9 mouse cellular contexts compared by ENCODE assay signal in genomic region chrX:99448852-99449554, GRCm38 (mm10). TPM values are rescaled to one million over a fixed set of nuclear protein-coding genes. Genes with fewer than 3 reads are reported as not detected.
DNase-seq lines count a peak whose midpoint lies in the region; ATAC-seq and TF ChIP-seq lines count a peak whose summit lies in the region.
"Had no signal": no experiment of that assay in that cellular context is flagged by ENCODE, and none has a peak within 500 bp of the region (broad histone marks: within the 10 kb centered on the region; RNA-seq: fewer than 3 reads in every experiment).

No protein-coding gene starts in this region.

- no peak for DNase-seq in heart, adult 2 months
- DNase-seq in embryo, embryonic 10 days (ENCODE audit: low spot score): peak; percentile 79
- no peak for DNase-seq in ovary, postnatal 14 days (ENCODE audit: low spot score)
- no peak for DNase-seq in adrenal gland, postnatal 14 days

- H3K4me3 ChIP-seq in heart, embryonic 15.5 days: 0 out of 2 replicates have a peak overlapping the region, but pooled peaks have one; percentile 5
- H3K4me3 ChIP-seq in heart, adult 2 months: no peak overlapping the region
- H3K4me3 ChIP-seq in hindbrain, embryonic 15.5 days: no peak overlapping the region
- H3K4me3 ChIP-seq in midbrain, embryonic 16.5 days (ENCODE audit: low read depth, low read length): no peak overlapping the region

- no peak overlapping the region for H3K27ac ChIP-seq in heart, embryonic 15.5 days
- no peak overlapping the region for H3K27ac ChIP-seq in heart, adult 2 months
- no peak overlapping the region for H3K27ac ChIP-seq in hindbrain, embryonic 15.5 days (replicated peaks)
- H3K27ac ChIP-seq in midbrain, embryonic 16.5 days (ENCODE audit: low read length): no peak overlapping the region
- H3K27ac ChIP-seq: liver, embryonic 14.5 days had no signal

- TF ChIP-seq CTCF in heart, adult 2 months (IDR thresholded peaks at IDR 0.05): no peak

- peak overlapping the region; percentile 48 for H3K4me2 ChIP-seq in heart, embryonic 15.5 days
- H3K4me2 ChIP-seq in hindbrain, embryonic 15.5 days: peak overlapping the region; percentile 31; the same call in 1 of the 2 replicates
- peak overlapping the region; percentile 12; the same call in 1 of the 2 replicates for H3K4me2 ChIP-seq in midbrain, embryonic 16.5 days (ENCODE audit: low read length)

- H3K27me3 ChIP-seq in heart, embryonic 15.5 days: peaks cover 16% of the 10 kb centered on the region
- no peaks in the 10 kb centered on the region for H3K27me3 ChIP-seq in heart, adult 2 months (ENCODE audit: control insufficient read depth, insufficient read depth, low read length)
- H3K27me3 ChIP-seq in hindbrain, embryonic 15.5 days: 0 out of 2 replicates have a peak, but pooled peaks cover 14% of the 10 kb centered on the region
- peaks cover 9% of the 10 kb centered on the region for H3K27me3 ChIP-seq in midbrain, embryonic 16.5 days (ENCODE audit: control insufficient read depth, insufficient read depth, low read depth, low read length)

- no peaks in the 10 kb centered on the region for H3K36me3 ChIP-seq in heart, embryonic 15.5 days
- H3K36me3 ChIP-seq in heart, adult 2 months (ENCODE audit: control insufficient read depth, insufficient read depth, low read length): no peaks in the 10 kb centered on the region
- no peaks in the 10 kb centered on the region for H3K36me3 ChIP-seq in hindbrain, embryonic 15.5 days
- no peaks in the 10 kb centered on the region for H3K36me3 ChIP-seq in midbrain, embryonic 16.5 days (ENCODE audit: control insufficient read depth, insufficient read depth, low read length)

- WGBS in heart, embryonic 15.5 days: 25% methylated on average over 16 of the region's 16 CpGs
- 45% methylated on average over 16 of the region's 16 CpGs for WGBS in heart, adult 2 months
- WGBS in hindbrain, embryonic 15.5 days: 37% methylated on average over 16 of the region's 16 CpGs
- 34% methylated on average over 15 of the region's 16 CpGs for WGBS in midbrain, embryonic 16.5 days

- TF ChIP-seq EP300 in heart, adult 2 months (IDR thresholded peaks at IDR 0.05; ENCODE audit: insufficient read depth, low read depth, low read length): no peak

- intact Hi-C loops in heart, adult 2 months (cut with DNase I): no loop called here

- H3K9ac ChIP-seq in heart, embryonic 15.5 days: no peak overlapping the region
- no peak overlapping the region for H3K9ac ChIP-seq in heart, adult 2 months (ENCODE audit: low read depth, low read length)
- H3K9ac ChIP-seq in hindbrain, embryonic 15.5 days: no peak overlapping the region
- H3K9ac ChIP-seq in midbrain, embryonic 16.5 days (ENCODE audit: low read depth, low read length): no peak overlapping the region
- H3K9ac ChIP-seq: liver, embryonic 14.5 days had no signal

- H3K4me1 ChIP-seq in heart, embryonic 15.5 days (replicated peaks): no peaks in the 10 kb centered on the region
- no peaks in the 10 kb centered on the region for H3K4me1 ChIP-seq in heart, adult 2 months (ENCODE audit: control insufficient read depth, insufficient read depth, low read length)
- H3K4me1 ChIP-seq in hindbrain, embryonic 15.5 days (replicated peaks): peaks cover 5% of the 10 kb centered on the region; the same call in 1 of the 2 replicates
- peaks cover 6% of the 10 kb centered on the region for H3K4me1 ChIP-seq in midbrain, embryonic 16.5 days (ENCODE audit: control insufficient read depth, insufficient read depth, low read length)

- H3K79me2 ChIP-seq in heart, adult 2 months (replicated peaks; ENCODE audit: control insufficient read depth, insufficient read depth, low read length): no peaks in the 10 kb centered on the region

- TF ChIP-seq POLR2A in heart, adult 2 months (IDR thresholded peaks at IDR 0.05; ENCODE audit: insufficient read depth, low read depth, low read length): no peak

- no peak for ATAC-seq in heart, embryonic 15.5 days (replicated peaks; ENCODE audit: insufficient number of reproducible peaks, insufficient read depth, low FRiP score, low read depth)
- no peak; the same call in 1 of the 2 replicates for ATAC-seq in hindbrain, embryonic 15.5 days (ENCODE audit: low FRiP score, low read depth)
- ATAC-seq in midbrain, embryonic 16.5 days: 0 out of 2 replicates have a peak, but pooled peaks have one; percentile 23
- ATAC-seq in inflammation-experienced regulatory T-cells, adult 6 months: no peak

- no peaks in the 10 kb centered on the region for H3K9me3 ChIP-seq in heart, embryonic 15.5 days (replicated peaks)
- no peaks in the 10 kb centered on the region for H3K9me3 ChIP-seq in hindbrain, embryonic 15.5 days
- no peaks in the 10 kb centered on the region for H3K9me3 ChIP-seq in midbrain, embryonic 16.5 days (replicated peaks; ENCODE audit: control insufficient read depth, low read length, poor library complexity, severe bottlenecking)

RNA-seq across cellular contexts. Expression of gene Pja1, which starts 22.1 kb away (rescaled TPM):
- polyA plus RNA-seq in heart, embryonic 15.5 days (2015; fragmentation: Nextera tagmentation; extraction: Ambion mirVana): 85.7 and 91.5 TPM in 2 replicates
- total RNA-seq in heart, adult 2 months (2021): 10 to 100 TPM; 22.7 to 24.8 TPM
- polyA plus RNA-seq in heart, adult 2 months (2012; rRNA removed): 19.9 and 27.2 TPM in 2 replicates
- polyA plus RNA-seq in hindbrain, embryonic 15.5 days (2015; fragmentation: Nextera tagmentation; extraction: Ambion mirVana): 336 and 344 TPM in 2 replicates
- 431 and 432 TPM in 2 replicates for polyA plus RNA-seq in midbrain, embryonic 16.5 days (2015; fragmentation: Nextera tagmentation; extraction: Ambion mirVana)
- 10 to 100 TPM; 48.3 to 59.8 (median 54.2) TPM for polyA plus RNA-seq in inflammation-experienced regulatory T-cells, adult 6 months (2017; shearing (Covaris generic))
- 99.7 and 108 TPM in 2 replicates for total RNA-seq in adrenal gland, postnatal 14 days (2021)
